Mouse (Mus musculus): Measurements from ENCODE around the gene Kctd7.

- TF ChIP-seq ZNF384 (IDR thresholded peaks at IDR 0.05; ENCODE audit: low read depth, low read length) (no peak), MAFK (IDR thresholded peaks at IDR 0.05; ENCODE audit: insufficient read depth, low read depth, low read length) (no peak), CHD2 (IDR thresholded peaks at IDR 0.05; ENCODE audit: low read depth, low read length) (no peak)
Observed at GRCm38 (mm10) chr5:130182541-130182821, 37.8 kb downstream of the Kctd7 start.
